Mouse (Mus musculus) myocyte (in vitro differentiated cells): ENCODE measurements around the gene Cwh43. TPM values are rescaled to one million over a fixed set of nuclear protein-coding genes. Genes with fewer than 3 reads are reported as not detected.
A peak's percentile ranks its signal among the peaks of the same experiment; 100 is the strongest.
"Not testable (repeated sequence)": the region's sequence is repeated elsewhere in the genome, so short reads cannot be mapped to it uniquely, and the experiment has no call there.

Source experiments
- H3K27me3 ChIP-seq: one replicate; pipeline ENCODE4 v1.6.1; 2011; ENCODE audit not compliant: control insufficient read depth, insufficient read depth, insufficient read length
- H3K36me3 ChIP-seq: one replicate; pipeline ENCODE4 v1.6.1; 2011; ENCODE audit not compliant: control insufficient read depth, insufficient read depth
- H3K4me2 ChIP-seq: one replicate; pipeline ENCODE4 v1.6.1; 2011; ENCODE audit warnings: low read depth, control low read depth
- H3K4me3 ChIP-seq: one replicate; pipeline ENCODE4 v1.5.1; 2011; ENCODE audit warnings: mild to moderate bottlenecking, control low read depth, moderate library complexity
- H3K79me2 ChIP-seq: one replicate; pipeline ENCODE4 v1.6.1; 2011; ENCODE audit not compliant: control insufficient read depth, insufficient read depth
- H3ac ChIP-seq: one replicate; pipeline ENCODE4 v1.6.1; 2011; ENCODE audit not compliant: control insufficient read depth, insufficient read length
- CEBPB ChIP-seq: IDR thresholded peaks from 2 replicates; pipeline ENCODE4 v1.6.1; 2011; ENCODE audit warnings: mild to moderate bottlenecking, moderate library complexity; ENCODE audit not compliant: poor library complexity, insufficient read depth, severe bottlenecking
- E2F4 ChIP-seq: IDR thresholded peaks from one replicate; pipeline ENCODE4 v1.6.1; 2011; ENCODE audit warnings: mild to moderate bottlenecking, control low read depth, moderate library complexity; ENCODE audit not compliant: insufficient read depth
- MAX ChIP-seq: IDR thresholded peaks from one replicate; pipeline ENCODE4 v1.6.1; 2011; ENCODE audit warnings: low read depth, mild to moderate bottlenecking, control low read depth
- MYOD1 ChIP-seq, 3 experiments: IDR thresholded peaks; one replicate each; pipeline ENCODE4 v1.6.1; 2011; ENCODE audit warnings: control low read depth in 2 of 3, low read depth in 2 of 3, mild to moderate bottlenecking in 2 of 3, moderate library complexity in 1 of 3; ENCODE audit not compliant: insufficient read length in 2 of 3, control insufficient read depth in 1 of 3
- MYOG ChIP-seq, 3 experiments: IDR thresholded peaks; one replicate each; pipeline ENCODE4 v1.6.1; 2011; ENCODE audit warnings: control low read depth in 2 of 3, low read depth in 2 of 3, mild to moderate bottlenecking in 2 of 3; ENCODE audit not compliant: insufficient read length in 2 of 3, control insufficient read depth in 1 of 3, insufficient read depth in 1 of 3
- POLR2A ChIP-seq: IDR thresholded peaks from one replicate; pipeline ENCODE4 v1.6.1; 2011; ENCODE audit warnings: low read depth, mild to moderate bottlenecking, control low read depth, moderate library complexity; ENCODE audit not compliant: insufficient read length
- POLR2AphosphoS2 ChIP-seq: IDR thresholded peaks from one replicate; pipeline ENCODE4 v1.6.1; 2011; ENCODE audit warnings: low read depth, control low read depth; ENCODE audit not compliant: insufficient read length
- REST ChIP-seq: IDR thresholded peaks from one replicate; pipeline ENCODE4 v1.6.1; 2011; ENCODE audit warnings: mild to moderate bottlenecking, control low read depth, moderate library complexity; ENCODE audit not compliant: insufficient read depth, insufficient read length
- SRF ChIP-seq: IDR thresholded peaks from one replicate; pipeline ENCODE4 v1.6.1; 2011; ENCODE audit warnings: low read depth; ENCODE audit not compliant: control insufficient read depth, insufficient read length
- TCF12 ChIP-seq: IDR thresholded peaks from one replicate; pipeline ENCODE4 v1.6.1; 2011; ENCODE audit warnings: mild to moderate bottlenecking, control low read depth; ENCODE audit not compliant: poor library complexity, insufficient read depth, severe bottlenecking
- TCF3 ChIP-seq: IDR thresholded peaks from one replicate; pipeline ENCODE4 v1.6.1; 2011; ENCODE audit warnings: low read depth, control low read depth; ENCODE audit not compliant: insufficient read length
- USF1 ChIP-seq: IDR thresholded peaks from one replicate; pipeline ENCODE4 v1.6.1; 2011; ENCODE audit warnings: low read depth, mild to moderate bottlenecking, control low read depth, moderate library complexity
- polyA plus RNA-seq: library from polyadenylated mRNA; unstranded; fragments of >200 nt; fragmentation: generic; extraction: Trizol; gene quantifications from one replicate; pipeline ENCODE4 v1.2.1, GENCODE M21; 2012; ENCODE audit warnings: missing spikeins

Cwh43 gene
- polyA plus RNA-seq, 1 experiment, result 0.02 TPM

DNA sequence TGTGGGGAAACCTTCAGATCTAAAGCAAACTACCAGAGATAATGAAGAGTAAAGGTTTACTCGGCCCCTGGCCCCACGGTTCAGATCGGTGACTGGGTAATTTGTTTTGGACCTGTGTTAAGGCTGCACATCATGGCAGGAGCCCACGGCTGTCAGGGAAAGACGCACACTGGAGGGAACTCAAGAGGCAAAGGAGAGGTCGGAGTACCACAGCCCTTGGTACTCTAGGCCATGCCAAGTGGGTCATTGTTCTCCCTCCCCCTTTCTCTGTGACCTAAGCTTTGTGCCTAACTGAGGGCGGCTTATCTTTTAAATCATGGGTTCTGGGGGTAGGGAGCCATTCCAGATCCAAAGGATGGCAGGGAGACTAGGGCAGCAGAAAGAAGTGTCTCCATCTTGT, 75.5 kb downstream of the Cwh43 start:
- no peaks in the 10 kb centered on the region for H3K36me3 ChIP-seq
- no peak overlapping the region for H3ac ChIP-seq
- H3K27me3 ChIP-seq, result peaks cover 38% of the 10 kb centered on the region
- no peak overlapping the region for H3K4me3 ChIP-seq
- no peak for TF ChIP-seq MYOD1 (IDR thresholded peaks at IDR 0.05; ENCODE audit: control insufficient read depth in 1 of 3, insufficient read length in 2 of 3, low read depth in 2 of 3)
- H3K4me2 ChIP-seq, result no peak overlapping the region
- no peaks in the 10 kb centered on the region for H3K79me2 ChIP-seq

DNA sequence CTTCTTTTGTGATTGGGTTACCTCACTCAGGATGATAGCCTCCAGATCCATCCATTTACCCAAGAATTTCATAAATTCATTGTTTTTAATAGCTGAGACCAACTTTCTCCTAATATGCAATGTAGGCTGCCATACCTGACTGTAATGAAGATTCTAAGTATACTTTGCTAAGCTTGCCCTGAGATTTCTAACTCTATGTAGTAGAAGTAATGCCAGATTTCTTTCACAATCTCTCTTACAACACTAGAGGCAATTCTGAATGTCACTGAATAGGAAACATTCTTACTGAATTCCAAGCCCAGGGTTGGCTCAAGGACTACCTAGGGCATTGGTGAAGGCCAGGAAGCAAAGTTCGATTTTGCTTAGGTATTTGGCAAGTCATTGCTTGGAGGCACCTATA, 76.5 kb downstream of the Cwh43 start:
- peaks cover 41% of the 10 kb centered on the region for H3K27me3 ChIP-seq
- H3K4me3 ChIP-seq, H3K4me2 ChIP-seq, H3ac ChIP-seq, H3K36me3 ChIP-seq, H3K79me2 ChIP-seq: not testable (repeated sequence)

DNA sequence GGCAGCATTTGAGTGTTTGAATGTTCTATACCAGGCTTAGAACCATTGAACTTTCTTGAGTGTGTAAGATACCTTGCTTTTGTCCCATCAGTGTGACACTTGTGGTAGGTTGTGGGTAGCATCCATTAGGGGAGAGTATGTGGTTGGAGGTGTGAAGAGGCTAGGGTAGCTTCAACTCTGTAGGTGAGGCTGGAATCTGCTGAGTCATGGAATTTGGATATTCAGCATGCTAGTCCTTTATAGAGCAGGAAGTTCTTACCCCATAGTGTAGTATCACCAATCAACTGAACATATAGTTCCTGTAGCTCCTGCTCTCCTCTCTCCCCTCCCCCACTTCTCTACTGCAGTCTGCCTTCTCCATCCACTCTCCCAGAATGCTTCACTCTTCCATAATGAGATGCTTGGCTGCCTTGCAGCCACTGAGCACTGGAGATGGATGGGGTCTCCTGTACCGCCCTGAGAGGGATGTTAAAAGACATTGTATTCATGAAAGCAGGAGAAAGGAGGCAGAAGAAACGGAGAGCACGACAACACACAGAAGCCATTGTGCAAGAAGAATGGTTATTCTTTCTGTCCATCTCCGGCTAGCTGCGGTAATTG, 78.2 kb downstream of the Cwh43 start:
- Histone ChIP-seq H3ac (no peak overlapping the region), H3K79me2 (no peaks in the 10 kb centered on the region), H3K27me3 (peaks cover 41% of the 10 kb centered on the region), H3K4me2 (no peak overlapping the region), H3K4me3 (no peak overlapping the region), H3K36me3 (no peaks in the 10 kb centered on the region)
- TF ChIP-seq MYOD1 (IDR thresholded peaks at IDR 0.05; ENCODE audit: control insufficient read depth in 1 of 3, insufficient read length in 2 of 3, low read depth in 2 of 3) (no peak), TCF3 (no peak), E2F4 (no peak), POLR2AphosphoS2 (no peak), POLR2A (no peak), SRF (no peak), USF1 (no peak), MAX (no peak), MYOG (IDR thresholded peaks at IDR 0.05; ENCODE audit: control insufficient read depth in 1 of 3, insufficient read depth in 1 of 3, insufficient read length in 2 of 3, low read depth in 2 of 3) (no peak), REST (no peak), TCF12 (no peak)

DNA sequence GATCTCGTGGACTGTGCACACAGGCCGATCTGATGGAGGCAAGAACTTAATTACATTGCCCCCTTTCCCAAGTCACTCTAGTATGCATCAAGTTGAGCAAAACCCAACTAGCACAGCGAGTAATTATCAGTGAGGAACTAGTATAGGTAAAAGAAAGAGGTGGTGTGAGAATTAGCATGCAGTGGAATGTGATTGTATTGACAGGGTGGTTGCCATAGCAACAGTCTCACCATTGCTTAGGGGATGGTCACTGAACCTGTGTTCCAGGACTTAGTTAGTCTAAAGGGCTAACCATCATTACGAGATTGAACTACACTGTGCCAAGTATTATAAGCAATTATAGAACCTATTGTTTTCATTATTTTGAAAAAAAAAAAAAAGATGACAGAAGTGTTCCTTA, 80.6 kb downstream of the Cwh43 start:
- no peaks in the 10 kb centered on the region for H3K79me2 ChIP-seq
- H3K36me3 ChIP-seq, result no peaks in the 10 kb centered on the region
- H3ac ChIP-seq, result no peak overlapping the region
- no peak for TF ChIP-seq USF1
- no peak for TF ChIP-seq TCF12
- no peak for TF ChIP-seq MAX
- no peak for TF ChIP-seq MYOD1 (IDR thresholded peaks at IDR 0.05; ENCODE audit: control insufficient read depth in 1 of 3, insufficient read length in 2 of 3, low read depth in 2 of 3)
- TF ChIP-seq POLR2AphosphoS2, result no peak
- TF ChIP-seq MYOG (IDR thresholded peaks at IDR 0.05; ENCODE audit: control insufficient read depth in 1 of 3, insufficient read depth in 1 of 3, insufficient read length in 2 of 3, low read depth in 2 of 3), result no peak
- no peak for TF ChIP-seq REST
- TF ChIP-seq SRF, result no peak
- TF ChIP-seq CEBPB, result no peak
- no peak for TF ChIP-seq POLR2A
- TF ChIP-seq E2F4, result no peak
- no peak for TF ChIP-seq TCF3
- H3K4me3 ChIP-seq, result no peak overlapping the region
- peaks cover 28% of the 10 kb centered on the region for H3K27me3 ChIP-seq
- H3K4me2 ChIP-seq, result no peak overlapping the region

DNA sequence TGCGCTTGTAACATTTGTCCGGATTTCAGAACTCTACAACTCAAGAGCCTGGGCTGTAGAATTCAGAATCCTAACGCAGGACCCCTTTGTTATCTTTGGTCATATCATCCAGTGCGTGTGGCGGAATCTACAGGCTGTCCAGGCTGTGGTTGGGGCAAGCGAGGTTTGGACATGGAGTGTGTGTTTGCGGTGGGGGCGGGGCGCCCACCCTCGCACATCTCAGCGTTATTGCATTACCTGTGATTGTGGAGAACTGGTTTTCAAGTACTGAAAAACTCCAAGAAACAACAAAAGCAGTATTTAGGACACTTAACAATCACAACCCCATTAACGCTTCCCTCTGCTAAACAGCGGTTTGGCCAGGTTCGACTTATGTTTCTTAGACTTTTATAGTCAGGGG, 84.0 kb downstream of the Cwh43 start:
- TF ChIP-seq MYOG (IDR thresholded peaks at IDR 0.05; ENCODE audit: control insufficient read depth in 1 of 3, insufficient read depth in 1 of 3, insufficient read length in 2 of 3, low read depth in 2 of 3) (no peak), TCF12 (no peak), USF1 (no peak), E2F4 (no peak), TCF3 (no peak), MYOD1 (IDR thresholded peaks at IDR 0.05; ENCODE audit: control insufficient read depth in 1 of 3, insufficient read length in 2 of 3, low read depth in 2 of 3) (no peak), CEBPB (no peak), SRF (no peak), POLR2A (no peak), POLR2AphosphoS2 (no peak), MAX (no peak), REST (no peak)
- Histone ChIP-seq H3K79me2 (peaks cover 14% of the 10 kb centered on the region), H3K27me3 (peaks cover 14% of the 10 kb centered on the region), H3K36me3 (no peaks in the 10 kb centered on the region), H3K4me2 (peak overlapping the region; percentile 99), H3K4me3 (peak overlapping the region; percentile 60), H3ac (no peak overlapping the region)
